Mouse (Mus musculus) ES-E14 (cell line): Measurements from ENCODE around the gene Brf1.

Source experiments
- CHD2 ChIP-seq: IDR thresholded peaks from 2 replicates; pipeline ENCODE4 v1.6.1; 2014; ENCODE audit warnings: mild to moderate bottlenecking, low read depth, low read length, inconsistent platforms
- HCFC1 ChIP-seq: IDR thresholded peaks from 2 replicates; pipeline ENCODE4 v1.6.1; 2012; ENCODE audit warnings: low read length, inconsistent platforms, borderline replicate concordance; ENCODE audit not compliant: insufficient read depth
- MAFK ChIP-seq: IDR thresholded peaks from 2 replicates; pipeline ENCODE4 v1.6.1; 2014; ENCODE audit warnings: mild to moderate bottlenecking, low read depth, low read length, inconsistent platforms; ENCODE audit not compliant: insufficient read depth
- ZNF384 ChIP-seq: IDR thresholded peaks from 2 replicates; pipeline ENCODE4 v1.6.1; 2012; ENCODE audit warnings: low read depth, low read length, inconsistent platforms

DNA sequence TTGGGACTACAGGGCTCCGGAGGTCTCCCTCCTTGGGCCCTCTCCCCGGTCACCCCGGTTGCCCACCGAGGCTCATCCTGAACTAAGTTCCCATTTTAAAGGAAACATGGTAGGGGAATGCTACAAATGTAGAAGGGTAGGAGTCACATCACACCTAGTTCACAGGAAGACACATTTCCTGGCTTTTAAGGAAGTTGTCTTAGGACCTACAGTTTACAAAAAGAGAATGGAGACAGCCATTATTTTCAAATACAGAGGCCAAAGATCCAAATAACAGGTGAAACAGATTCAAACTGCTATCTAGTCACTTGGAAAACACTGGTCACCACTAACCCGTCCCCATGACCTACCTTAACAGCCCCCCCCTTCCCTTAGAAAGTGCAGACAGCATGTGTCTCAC, 11.9 kb upstream of the Brf1 start:
- TF ChIP-seq MAFK = no peak
- no peak for TF ChIP-seq HCFC1
- TF ChIP-seq ZNF384 = no peak
- TF ChIP-seq CHD2 = no peak
